Mouse (Mus musculus): ENCODE data around the gene Scrn3. TPM values are rescaled to one million over a fixed set of nuclear protein-coding genes. Genes with fewer than 3 reads are reported as not detected.
A peak's percentile ranks its signal among the peaks of the same experiment; 100 is the strongest.

The Scrn3 gene
- total RNA-seq, 2 experiments from 2014 or later, result 36.5 to 38.0 TPM

DNA sequence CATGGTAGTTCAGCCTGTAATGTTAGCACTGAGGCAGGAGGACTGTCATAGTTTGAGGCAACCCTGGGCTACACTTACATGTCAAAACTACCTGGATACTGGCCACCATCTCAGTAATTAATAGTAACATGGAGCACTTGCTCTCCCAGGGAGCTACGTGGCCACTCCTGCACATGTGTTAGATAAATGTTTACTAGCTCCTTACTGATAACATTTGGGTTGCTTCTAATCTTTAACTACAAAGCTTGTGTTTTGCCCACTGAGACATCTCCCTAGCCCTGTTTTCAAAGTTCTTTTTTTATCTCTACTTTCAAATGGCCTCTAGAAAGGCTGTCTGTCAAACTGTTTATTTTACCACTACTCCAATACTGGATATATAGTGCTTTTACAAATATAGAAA is 10.4 kb upstream of the Scrn3 start:
- DNase-seq, result no peak
- intact Hi-C loops (cut with DNase I), result no loop called here

DNA sequence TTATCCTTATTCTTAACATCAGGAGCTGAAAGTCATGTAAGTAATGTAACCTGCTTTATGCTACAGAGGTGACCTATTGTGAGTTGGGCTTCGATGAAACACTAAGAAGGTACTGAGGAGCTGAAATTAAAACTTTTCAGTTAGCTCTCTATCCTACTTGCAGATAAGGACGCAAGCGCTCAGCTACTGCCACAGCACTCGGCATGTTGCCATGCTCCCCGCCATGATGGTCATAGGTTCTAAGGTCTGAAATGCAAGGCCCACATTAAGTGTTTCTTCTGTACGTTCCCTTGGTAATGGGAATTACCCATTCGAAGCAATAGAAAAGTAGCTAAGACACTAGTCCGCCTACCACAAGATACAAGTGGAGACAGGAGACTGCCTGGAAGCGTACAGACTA is 9.7 kb upstream of the Scrn3 start:
- no peak for DNase-seq
- intact Hi-C loops (cut with DNase I), result no loop called here

DNA sequence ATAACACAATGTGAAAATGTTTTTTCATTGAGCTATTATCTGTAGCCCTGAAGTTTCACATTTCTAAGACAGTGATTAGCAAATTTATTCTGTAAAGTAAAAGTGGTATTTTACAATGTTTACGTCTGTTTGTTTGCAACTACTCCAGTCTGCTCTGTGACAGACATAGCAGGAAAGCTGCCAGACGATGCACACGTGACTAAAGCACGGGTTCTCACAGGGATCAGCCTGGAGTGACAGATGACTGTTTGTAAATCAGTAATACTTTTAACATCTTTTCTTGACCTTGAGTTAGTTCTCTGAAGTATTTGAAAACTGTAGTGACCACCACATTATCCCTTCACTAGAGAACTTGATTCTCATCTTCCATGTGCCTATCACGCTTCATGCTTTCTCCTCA is 7.9 kb upstream of the Scrn3 start:
- intact Hi-C loops (cut with DNase I), result no loop called here
- DNase-seq, result no peak

DNA sequence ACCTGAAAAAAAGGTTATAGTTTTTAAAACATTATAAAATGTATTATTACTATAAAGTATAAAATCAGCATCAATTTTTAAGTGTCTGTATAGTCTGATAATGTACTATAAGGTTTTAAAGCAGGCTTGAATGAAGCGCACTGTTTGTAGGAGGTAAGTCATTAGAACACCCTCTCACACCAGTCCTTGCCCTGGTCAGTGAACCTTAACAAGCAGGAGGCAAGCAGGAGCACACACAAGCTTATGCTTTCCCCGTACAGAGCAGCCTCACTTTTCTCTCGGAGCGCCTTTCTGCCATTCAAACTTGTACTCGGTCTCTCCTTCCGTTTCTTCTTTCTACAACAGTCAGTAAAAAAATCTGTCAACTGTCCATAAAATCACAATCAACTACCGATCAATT is 6.4 kb upstream of the Scrn3 start:
- intact Hi-C loops (cut with DNase I), result no loop called here
- DNase-seq, result no peak

DNA sequence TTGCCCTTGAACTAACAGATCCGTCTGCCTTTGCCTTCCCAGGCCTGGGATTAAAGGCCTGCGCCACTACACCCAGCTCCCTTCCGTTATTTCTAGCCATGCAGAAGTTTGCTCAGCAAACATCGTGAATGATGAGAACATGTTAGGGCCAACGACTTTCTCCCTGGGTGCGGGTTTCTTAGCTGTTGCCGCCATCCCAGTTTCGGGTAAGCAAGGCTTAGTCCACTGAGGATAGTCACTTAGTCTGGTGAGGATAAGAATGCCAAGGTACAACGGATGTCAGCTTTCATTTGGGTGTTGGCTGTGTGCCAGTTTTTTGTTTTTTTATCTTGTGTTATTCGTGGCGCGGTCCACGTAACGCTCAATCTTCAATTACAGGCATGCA is 708 bp downstream of the Scrn3 start:
- intact Hi-C loops (cut with DNase I), result loop anchor here (5.0 kb wide), 1 partner anchor 69 kb away; no protein-coding TSS in a partner anchor
- DNase-seq, result peak in 1 of 2 experiments; percentile 50

DNA sequence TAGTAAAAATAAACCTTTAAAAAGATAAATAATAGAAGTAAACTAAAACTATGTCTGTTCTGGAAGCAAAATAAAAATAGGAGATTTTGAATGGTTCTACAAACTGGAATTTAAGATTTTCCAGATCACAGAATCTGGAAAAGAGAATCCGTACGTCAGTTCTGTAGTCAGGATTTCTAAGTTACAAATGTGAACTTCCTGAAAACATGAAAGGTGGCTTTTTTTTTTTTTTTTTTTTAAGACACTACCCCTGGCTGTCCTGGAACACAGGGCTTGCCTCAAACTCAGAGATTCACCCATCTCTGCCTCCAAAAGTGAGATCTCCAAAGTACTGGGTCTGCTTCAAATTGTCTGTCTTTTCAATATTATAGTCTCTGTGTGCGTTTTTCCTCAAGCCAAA is 1.9 kb downstream of the Scrn3 start:
- no peak for DNase-seq
- intact Hi-C loops (cut with DNase I), result loop anchor here (5.0 kb wide), 1 partner anchor 68 kb away; no protein-coding TSS in a partner anchor

DNA sequence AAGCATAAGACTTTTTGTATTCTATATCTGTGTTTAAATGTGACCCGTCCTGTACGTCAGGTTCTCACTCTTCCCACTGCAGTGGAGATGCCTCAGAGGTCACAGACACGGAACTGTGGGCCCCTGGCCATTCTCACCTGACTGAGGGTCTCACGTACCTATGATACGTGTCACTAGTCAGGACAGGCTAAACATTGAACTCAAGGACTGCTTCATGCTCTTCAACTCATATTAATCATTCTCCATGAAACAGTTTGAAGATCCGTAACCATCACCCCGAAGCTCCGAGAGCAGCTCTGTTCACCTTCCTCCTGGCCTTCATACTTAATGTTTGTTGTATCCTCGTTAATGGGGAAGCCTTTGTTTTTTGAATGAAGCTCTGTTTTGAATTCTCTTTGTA is 5.0 kb downstream of the Scrn3 start:
- no peak for DNase-seq
- intact Hi-C loops (cut with DNase I), result no loop called here

DNA sequence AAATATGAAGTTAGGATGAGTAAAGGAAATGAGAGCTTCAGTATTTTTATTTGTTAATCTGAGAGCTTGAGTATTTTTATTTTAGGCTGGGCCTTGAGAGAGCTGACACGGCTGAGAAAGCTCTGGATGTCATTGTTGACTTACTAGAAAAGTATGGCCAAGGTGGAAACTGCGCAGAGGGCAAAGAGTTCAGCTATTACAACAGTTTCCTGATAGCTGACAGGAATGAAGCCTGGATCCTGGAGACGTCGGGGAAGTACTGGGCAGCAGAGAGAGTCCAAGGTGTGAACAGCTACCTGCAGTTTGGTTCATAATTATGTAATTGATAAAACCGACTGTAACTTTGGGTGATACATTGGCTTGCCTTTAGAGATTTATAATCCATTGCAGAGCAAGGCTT is 6.8 kb downstream of the Scrn3 start:
- DNase-seq, result no peak
- intact Hi-C loops (cut with DNase I), result no loop called here

DNA sequence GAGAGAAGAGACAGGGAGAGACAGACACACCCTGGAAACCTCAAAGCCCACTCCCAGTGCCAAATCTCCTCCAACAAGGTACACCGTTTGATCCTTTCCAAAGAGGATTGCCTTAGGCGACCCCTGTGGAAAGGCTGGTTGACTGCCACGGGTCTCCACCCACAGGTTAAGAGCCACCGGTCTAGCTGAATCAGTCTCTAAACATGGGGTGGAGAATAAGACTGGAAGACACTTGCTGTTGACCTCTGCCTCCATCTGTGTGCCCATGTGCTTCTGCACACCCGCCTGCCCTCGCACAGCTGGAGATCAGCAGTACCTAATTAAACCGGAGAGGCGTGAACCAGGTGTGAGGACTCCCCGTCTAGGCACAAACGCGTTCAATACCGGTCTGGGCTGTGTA is 10.6 kb downstream of the Scrn3 start:
- intact Hi-C loops (cut with DNase I), result no loop called here
- DNase-seq, result no peak

DNA sequence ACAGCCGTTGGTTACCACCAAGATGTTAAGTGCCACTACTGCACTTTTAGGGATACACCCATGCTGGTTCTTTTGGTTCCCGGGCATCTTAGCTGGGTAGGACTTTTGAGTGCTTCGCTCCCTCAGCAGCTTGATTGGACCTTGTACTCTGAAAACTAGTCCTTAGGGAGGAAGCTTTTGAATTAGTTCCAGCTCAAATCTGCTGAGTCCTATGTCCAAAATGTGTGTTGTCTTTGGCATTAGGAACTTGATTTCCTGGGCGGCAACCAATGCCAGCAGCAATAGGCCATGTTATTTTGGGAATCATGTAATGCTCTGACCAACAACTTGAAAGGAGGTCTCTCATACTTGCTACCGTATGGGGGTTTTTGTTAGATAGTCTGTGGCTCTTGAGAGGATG is 13.5 kb downstream of the Scrn3 start:
- no peak for DNase-seq
- intact Hi-C loops (cut with DNase I), result no loop called here

DNA sequence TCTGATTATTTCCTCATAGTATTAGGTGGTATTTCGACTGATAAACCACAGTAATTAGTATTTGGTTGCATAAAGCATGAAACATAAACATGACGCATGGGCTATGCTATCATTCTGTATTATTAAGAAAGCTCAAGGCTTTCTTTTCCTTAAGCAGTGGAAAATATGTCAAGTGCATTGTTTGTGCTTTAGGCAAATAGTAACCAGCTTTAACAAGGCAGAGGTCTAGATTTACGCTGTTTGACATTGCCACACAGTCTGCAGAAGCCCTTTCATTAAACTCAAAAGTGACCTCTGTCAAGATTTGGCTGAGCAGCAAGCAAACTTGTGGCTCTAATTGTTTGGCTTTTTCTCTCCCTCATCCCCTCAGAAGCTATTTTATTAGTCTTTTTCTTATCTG is 23.5 kb downstream of the Scrn3 start:
- DNase-seq, result no peak
- intact Hi-C loops (cut with DNase I), result no loop called here

DNA sequence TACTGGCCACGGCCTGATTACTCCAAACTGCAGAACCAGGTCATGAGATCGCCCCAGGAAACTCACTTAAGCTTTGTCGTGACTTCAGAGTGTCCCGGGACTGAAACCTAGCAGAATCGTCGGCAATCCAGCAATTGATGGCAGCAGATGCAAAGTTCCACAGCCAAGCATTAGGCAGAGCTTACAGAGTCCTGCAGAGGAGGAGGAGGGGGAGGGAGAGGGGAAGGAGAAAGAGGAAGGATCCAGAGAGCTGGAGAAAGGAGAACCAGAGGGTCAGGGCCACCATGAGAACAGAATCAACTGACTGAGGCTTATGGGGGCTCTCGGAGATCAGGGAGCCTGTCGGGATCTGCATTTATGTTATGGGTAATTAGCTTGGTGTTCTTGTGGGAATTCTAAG is 26.0 kb downstream of the Scrn3 start:
- intact Hi-C loops (cut with DNase I), result no loop called here
- no peak for DNase-seq

DNA sequence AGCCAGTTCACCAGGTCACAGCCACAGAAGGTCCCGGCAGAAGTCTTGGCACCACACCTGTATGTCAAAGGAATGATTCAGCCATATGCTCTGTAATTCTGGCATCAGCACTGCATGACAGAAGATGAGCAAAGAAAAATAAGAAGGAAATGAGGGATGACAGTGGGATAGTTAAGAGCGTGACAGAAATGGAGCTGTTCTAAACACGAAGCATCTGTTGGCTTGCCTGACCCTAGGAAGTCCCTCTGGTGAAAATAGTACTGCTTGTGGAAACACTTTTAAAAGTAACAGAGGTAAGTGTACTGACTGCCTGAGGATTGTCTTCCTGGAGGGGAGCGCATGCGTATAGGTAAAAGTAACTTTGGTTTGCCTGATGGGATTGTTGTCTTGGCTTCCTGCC is 31.3 kb downstream of the Scrn3 start:
- no peak for DNase-seq
- intact Hi-C loops (cut with DNase I), result no loop called here

DNA sequence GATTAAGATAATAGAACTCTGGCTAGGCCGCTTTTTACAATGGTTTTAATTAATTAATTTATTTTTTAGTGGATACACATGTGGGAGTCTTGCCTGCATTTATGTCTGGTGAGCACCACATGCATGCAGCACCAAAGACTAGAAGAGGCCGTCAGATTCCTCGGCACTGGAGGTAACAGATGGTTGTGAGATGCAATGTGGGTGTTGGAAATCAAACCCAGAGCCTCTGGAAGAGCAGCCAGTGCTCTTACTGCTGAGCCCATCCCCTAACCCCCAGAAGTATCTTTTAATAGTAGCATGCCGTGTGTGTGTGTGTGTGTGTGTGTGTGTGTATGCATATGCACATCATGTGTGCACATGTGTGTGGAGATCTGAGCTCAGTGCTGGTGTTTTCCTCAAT is 32.8 kb downstream of the Scrn3 start:
- intact Hi-C loops (cut with DNase I), result no loop called here

DNA sequence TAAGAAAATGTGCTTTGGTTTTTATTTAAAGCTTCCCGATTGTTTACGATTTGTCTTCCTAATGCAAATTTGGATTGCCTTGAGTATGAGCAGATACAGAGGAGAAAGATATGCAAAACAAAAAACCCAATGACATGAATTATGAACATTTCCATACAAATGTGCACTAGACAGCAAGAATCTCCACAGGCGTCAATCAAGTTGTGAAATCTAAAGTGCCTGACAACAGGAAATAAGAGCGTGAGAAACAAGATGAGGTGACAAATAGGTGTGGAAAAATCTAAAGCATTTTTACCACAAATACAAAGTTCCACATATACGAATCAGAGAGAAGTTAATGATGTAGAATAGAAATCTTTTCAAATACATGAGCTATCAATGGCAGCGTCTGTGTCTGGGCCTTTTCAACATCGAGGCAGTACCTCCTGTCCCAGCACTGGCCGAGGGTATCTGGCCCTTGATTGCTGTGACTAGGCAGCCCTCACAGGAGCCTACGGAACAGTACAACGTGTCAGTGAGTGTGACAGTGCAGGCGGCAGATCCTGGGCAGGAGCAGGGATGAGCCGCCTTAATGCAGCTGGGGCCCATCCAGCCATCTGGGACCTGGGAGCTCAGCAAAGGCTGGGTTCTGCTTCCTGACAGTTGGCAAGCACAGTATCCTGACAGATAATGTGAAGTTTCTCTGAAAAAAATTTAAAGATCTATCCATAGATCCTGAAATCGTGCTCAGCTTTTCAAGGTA is 34.1 kb downstream of the Scrn3 start:
- DNase-seq, result no peak
- intact Hi-C loops (cut with DNase I), result no loop called here

More for the DNA sequence above, 32.8 kb downstream of the Scrn3 start:
- no peak for DNase-seq

DNA sequence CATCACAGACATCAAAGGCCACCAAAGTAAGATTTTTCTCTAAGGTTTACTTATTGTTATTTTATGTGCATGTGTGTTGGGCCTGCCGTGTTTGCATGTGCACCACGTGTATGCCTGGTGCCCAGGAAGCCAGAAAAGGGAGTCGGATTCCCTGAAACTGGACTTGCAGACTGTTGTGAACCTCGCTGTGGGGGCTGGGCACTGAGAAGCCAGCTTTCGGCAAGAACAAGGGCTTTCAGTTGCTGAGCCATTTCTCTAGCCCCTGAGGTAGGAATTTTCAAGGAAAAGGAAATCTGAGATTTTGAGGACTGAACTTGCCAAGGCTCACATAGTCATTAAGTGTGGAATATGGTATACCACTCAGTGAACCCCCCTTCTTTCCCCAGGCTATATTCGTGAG is 34.7 kb downstream of the Scrn3 start:
- DNase-seq, result no peak
- intact Hi-C loops (cut with DNase I), result no loop called here

DNA sequence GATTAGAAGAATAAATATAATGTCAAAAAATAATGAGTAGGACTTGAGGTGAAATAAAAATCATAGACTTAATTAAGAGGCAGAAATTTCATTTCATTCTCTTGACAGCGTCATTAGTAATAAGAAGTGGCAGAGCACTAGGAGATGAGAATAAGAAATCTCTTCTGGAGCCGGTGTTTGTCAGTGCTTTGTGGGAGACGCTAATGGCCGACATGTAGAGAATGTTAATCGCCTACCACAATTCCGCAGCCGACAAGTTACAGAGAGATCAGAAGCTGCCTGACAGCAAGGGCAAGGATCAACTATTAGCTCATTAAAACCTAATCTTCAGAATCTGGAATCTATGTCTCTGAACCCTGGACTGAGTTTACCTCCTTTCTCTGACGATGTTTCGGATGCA is 35.4 kb downstream of the Scrn3 start:
- no peak for DNase-seq
- intact Hi-C loops (cut with DNase I), result no loop called here

DNA sequence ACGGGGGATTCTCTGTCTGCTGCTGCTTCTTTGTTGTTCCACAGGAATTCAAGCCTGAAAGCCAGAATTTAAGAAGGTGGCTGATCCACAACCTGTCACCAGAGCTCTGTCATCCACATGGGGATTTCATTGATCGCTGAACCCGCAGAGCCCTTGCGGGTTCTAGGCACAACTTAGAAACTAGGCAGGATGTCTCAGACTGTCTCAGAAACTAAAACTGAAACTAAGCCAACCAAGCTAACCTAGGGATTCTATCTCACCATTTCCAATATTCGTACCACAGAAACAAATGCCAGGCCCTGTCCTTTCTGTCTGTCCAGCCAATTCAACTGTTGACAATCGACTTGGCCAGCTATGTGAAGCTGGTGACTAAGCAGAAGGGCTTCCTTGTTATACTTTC is 35.8 kb downstream of the Scrn3 start:
- intact Hi-C loops (cut with DNase I), result no loop called here

DNA sequence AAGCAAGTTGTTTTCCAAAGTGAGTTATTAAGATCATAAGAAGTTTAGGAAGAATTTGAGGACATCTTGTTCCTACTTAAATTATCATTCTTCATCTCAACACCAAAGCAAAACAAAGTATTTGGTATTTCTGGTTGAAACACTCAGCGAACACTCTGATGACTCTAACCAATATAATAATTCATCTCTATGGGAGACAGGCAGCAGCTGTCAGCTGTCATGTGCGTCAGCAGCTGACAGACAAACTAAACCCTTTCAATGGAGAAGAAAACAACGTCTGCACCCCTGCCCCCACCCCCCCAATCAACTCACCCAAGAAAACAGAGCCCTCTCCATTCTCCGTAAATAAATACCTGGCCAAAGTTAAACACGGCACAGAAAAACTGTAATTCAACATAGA is 39.1 kb downstream of the Scrn3 start:
- DNase-seq, result no peak
- intact Hi-C loops (cut with DNase I), result no loop called here

More for the DNA sequence above, 35.8 kb downstream of the Scrn3 start:
- no peak for DNase-seq

DNA sequence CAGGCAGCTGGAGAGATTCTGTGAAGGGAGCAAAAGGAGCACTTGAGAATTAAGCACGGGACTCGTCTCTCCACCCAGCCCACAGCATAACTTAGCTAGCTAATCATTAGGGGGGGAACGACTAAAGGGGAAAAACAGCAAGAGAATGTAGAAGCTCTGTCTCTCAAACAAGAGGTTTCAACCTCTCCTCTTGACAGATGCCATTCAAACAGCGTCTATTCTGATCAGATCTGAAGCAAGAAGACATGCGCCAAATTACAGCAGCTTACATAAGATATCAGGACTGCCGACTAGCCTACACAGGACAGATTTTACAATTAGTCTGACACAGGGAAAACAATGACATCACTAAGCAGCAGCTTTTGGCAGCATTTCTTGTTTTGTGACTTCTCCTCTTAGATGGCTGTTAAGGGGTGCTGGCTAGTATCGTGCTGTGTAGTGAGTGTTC is 39.5 kb downstream of the Scrn3 start:
- no peak for DNase-seq

DNA sequence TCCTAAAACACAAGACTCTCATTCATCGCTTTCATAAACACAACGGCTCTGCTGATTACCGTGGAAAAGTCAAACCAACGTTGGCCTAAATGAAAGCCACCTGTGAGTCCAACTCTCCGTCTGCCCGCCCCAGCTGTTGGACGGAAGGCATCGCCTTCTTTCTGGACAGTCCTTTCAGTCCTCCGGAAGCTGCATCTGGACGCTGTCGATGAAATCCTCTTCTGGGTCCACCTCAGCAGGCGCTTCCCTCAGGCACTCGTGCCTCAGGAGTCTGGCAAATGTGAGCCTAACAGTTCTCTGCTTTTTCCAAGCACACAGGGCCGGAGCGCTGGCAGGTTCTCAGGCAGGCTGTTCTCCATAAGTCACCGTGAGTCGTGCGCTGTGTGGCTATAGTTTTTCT is 44.6 kb downstream of the Scrn3 start:
- DNase-seq, result no peak
- intact Hi-C loops (cut with DNase I), result no loop called here

More for the DNA sequence above, 39.5 kb downstream of the Scrn3 start:
- intact Hi-C loops (cut with DNase I), result no loop called here

DNA sequence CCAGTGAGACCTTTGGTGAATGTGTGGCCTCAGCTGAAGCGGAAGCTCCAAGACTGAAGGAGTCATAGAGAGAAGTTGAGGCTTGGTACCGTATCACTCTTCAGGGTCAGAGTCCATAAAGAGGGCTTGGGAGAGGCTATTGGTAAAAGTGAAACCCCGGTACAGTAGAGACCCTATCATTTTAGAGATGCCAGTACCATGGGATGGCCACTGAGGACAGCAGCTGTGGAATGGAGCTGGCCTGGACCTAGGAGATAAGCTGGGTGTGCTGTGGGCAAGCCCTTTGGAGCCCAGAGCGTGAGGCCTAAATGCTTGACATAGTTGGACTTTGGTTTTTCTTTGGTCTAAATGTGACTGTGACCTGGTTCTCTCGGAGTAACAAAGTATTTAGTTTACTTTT is 47.5 kb downstream of the Scrn3 start:
- intact Hi-C loops (cut with DNase I), result no loop called here

DNA sequence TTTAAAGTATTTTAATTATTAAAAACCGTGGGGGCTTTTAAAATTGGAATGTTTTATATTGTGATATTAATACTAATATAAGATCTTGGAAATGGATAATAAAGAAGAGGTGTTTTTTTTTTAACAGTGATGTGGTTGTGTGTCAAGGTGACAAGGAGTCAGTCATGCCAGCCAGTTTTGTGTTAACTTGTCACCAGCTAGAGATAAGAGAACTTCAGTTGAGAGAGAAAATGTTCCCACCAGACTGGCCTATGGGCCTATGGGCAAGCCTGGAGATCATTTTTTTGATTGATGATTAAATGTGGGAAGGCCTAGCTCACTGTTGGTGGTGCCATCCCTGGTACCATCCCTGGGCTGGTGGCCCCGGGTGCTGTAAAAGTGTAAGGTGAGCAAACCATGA is 48.1 kb downstream of the Scrn3 start:
- no peak for DNase-seq
- intact Hi-C loops (cut with DNase I), result no loop called here

More for the DNA sequence above, 47.5 kb downstream of the Scrn3 start:
- no peak for DNase-seq
